Mouse (Mus musculus): ENCODE measurements around the gene Tut7.
"Not testable (repeated sequence)": the region's sequence is repeated elsewhere in the genome, so short reads cannot be mapped to it uniquely, and the experiment has no call there.

Gene Tut7

DNA sequence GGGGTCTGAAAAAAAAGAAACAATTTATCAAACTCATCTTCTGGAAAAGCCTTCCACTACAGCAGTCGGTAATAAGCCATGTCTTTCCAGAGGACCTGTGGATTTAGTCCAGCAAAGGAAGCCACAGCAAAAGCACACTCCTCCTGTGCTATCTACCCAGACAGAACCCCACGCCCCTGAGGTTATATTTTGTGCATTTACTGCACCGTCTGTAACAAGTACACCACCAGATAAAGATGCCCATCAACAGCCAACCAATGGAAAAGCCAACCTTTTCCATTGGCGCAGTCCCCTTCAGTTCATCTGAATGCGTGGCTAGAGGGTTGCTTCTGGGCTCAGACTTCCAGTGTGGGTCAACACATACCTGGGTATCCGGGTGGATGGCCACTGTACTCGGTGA, 60.2 kb downstream of the Tut7 start:
- no peak for DNase-seq

DNA sequence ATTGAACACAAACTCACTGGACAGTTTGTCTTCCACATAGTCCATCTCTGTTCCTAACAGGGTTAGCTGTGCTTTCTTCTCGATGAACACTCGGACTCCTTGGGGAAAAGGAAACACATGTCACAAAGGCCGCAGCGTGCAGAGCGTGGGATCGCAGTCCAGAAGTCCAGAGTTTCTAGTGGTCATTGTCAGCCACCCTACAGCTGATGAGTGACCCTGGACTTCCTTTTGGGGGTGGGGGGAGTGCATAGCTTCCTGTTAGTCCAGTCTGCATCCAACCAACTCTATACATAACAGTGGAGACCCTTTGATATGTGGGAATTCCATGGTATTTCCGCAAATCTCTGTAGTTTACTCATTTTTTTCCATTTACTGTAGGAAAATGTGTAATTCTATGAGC, 66.0 kb downstream of the Tut7 start:
- DNase-seq, result no peak

DNA sequence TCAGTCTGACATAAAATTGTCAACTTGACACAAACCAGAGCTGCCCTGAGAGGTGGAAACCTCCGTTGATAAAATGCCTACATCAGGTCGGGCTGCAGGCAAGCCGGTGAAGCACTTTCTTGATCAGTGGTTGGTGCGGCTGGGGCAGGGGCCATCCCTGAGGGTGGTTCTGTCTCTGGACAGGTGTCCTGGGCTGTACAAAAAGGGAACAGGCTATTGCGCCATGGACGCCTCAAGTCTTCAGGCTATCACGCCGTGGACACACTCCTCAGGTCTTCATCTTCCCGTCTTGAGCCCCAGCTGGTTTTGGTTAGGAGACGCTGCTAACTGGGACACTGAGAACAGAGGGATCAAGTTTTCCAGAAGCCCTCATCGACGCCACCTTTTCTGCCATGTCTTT, 72.6 kb downstream of the Tut7 start:
- no peak for DNase-seq

DNA sequence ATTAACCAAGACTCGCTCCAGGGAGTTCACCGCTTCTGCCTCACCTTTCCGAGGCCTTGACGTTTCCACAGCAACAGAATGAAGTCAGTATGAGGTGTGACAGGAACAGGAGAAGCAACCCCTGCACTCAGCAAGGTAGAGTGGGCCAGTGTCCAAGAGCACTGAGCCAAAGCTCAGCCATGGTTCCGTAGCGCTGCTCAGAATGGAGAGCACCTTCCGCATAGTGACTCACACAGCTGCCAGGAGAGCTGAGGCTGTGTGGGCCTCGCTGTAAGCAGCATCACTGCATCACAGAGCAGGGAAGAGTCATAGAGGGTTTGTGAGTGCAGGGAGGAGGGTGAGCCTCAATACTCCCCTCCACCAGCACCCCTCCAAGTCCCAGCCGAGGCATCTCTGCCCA, 76.2 kb downstream of the Tut7 start, which contains the start of gene 1700014D04Rik:
Gene 1700014D04Rik, minus strand, starts transcription at position 42 of the 400 bp plus-strand sequence.
- peak; percentile 15 to 32 for DNase-seq

DNA sequence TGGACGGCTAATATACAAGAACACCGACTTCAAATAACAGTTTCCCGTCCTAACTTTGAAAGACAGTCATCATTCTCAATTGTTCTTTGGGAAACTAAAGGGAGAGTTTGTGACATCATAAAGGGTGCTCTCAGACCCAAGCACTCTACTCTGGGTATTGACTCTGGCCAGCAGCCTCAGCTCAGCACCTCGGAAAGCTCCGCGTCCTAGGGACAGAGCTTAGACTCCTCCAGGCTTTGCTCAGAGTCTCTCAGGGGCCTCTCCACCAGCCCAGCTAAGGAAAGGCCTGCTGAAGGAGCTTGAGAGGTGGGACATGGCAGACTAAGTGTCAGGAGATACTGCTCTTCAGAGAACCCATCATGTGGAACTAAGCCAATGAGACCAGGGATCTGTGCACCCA, 76.8 kb downstream of the Tut7 start:
- DNase-seq, result no peak

DNA sequence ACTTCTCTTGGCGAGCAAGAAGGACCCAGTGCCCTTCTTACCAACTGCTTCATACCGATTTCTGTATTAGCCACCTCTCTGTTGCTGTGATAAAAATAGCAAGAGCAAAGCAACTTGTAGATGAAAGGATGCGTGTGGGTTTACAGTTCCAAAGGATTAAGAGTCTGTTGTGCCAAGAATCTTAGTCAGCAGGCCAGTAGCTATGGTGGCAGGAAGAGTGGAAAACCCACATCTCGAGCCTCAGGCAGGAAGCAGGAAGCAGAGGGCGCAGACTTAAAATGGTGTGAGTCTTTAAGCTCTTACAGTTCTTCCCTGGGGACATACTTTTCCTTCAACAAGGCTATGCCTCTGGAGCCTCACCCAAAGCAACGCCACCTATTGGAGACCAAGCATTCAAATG, 77.5 kb downstream of the Tut7 start:
- no peak for DNase-seq

DNA sequence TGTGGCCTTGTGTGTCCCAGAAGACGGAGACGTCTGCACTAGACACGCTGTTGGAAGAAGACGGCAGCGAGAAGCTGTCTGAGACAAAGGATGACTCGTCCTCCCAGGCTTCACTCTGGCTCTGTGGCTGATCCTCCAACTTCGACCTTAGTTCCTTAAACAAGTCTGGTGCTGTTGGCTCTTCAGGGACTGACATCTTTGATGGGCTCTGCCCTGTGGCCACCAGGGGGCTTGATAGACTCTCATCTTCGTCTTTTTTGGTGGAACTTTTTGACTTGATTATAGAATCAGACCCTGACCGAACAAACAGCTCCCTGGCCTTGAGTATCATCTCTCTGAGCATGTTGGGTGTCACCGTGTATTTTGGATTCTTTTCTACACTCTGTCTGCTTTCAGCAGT, 81.2 kb downstream of the Tut7 start:
- no peak for DNase-seq

DNA sequence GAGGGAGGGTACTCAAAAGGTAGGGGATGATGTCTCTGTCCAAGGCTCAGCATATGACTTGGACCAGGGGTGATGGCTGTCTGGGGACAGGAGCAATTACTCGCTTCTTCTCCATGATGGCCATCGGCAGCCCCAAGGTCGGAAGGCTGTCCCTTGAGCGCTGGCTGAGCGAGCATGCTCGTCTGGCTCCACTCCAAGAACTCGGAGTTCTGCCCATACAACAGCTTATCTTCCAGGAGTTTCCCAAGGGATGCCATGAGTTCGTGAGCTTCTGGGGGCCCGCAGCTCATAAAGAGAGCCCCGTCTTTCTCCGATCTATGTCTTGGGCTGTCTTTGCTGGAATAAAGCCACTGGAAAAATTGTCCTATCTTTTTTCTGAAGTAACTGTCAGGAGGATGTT, 81.9 kb downstream of the Tut7 start:
- DNase-seq, result peak in 1 of 2 experiments; percentile 32

DNA sequence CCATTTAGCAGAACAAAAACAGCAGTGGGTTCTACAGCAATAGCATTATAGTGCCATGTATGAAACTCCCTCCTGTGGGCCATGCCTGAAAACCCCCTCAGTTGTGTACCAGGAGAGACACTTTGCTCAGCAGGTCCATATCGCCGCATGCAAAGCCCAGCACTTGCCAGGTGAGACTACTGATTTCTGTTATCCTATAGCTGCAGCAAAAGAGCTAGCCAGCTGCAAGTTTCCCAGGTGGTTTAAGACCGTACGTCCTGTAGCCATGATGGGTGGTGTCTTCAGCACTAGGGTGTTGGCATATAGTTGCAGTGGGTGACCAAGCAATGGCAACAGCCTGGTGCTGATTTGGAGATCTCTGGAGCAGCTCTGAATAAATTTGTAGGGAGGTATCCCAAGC, 83.5 kb downstream of the Tut7 start:
- DNase-seq, result no peak

DNA sequence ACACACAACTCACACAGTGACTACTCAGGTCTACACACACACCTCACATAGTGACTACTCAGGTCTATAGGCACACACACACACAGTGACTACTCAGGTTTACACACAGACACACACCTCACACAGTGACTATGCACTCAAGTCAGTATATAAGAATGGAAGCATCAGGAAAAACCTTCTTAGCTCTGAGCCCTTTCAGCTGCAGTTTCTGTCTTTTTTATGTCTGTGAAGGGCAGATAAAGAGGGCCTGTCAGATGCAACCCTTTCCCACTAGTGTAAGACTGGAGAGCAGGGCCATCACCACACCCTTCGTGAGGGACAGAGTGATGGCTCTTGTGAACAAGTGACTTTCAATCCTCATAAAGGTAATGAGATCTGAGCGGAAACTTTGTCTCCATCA, 84.5 kb downstream of the Tut7 start:
- DNase-seq, result no peak

DNA sequence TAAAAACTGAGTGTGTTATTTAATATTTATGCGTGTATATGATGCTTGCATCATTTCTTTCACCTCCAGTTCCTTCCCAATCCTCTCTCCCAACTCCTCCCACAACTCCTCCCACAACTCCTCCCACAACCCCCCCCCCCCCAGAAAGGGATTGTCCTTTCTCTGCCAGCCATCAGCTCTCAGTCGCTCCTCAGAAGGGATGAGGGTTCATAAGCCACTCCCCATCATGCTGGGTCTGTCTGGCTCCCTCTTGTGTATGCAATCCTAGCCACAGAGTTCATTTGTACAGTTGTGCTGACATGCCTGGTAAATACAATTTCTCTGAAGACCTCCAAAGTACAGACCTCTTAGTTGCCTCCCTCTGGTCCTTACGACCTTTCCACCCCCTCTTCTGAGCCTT, 87.8 kb downstream of the Tut7 start:
- DNase-seq, result no peak

DNA sequence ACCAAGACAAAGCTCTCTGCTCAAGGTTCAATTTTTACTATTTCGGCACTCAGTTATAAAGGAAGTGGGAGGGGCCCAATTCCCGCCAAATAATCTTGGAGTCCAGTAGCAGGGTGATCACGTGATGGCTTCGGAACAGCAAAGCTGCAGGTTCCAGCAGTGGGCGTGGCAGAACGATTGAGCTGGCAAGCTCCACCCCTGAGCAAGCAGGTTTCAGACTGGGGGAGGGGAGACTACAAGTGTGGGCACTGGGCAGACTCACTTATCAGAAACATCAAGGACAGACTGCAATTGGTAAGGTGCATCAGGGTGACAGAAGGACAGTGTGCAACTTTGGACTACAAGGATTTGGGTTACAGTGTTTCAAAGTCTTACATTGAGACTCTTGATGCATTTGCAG, 88.6 kb downstream of the Tut7 start:
- DNase-seq, result not testable (repeated sequence)

DNA sequence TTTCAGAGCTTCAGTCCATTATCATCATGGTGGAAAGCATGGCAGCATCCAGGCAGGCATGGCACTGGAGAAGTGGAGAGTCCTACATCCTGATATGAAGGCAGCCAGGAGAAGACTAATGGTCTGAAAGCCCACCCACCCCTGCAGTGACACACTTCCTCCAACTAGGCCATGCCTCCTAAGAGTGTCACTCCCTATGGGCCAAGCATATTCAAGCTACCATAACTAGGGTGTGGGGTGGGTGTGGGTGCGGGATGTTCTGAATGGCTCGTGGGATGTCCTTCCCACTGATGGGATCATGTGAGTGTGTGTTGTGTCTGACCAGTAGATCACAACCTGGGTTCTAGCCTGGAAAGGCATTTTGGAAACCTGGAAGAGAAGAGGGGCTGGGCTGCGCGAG, 89.0 kb downstream of the Tut7 start:
- no peak for DNase-seq

DNA sequence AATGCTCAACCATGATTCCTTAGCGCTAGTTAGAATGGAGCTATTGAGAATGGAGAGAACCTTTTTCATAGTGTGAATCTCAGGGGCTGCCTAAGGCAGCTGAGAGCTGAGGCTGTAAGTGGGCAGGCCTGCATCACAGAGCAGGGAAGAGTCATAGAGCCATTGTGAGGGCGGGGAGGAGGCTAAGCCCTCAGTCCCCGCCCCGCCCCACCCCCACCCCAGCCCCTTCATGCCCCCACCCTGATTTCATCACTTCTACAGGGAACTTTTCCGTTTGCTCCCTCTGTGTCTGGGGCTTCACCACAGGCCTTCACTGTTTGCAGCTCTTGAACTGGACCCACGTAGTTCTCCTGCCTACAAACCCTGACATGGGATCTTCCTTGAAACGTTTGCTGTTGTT, 91.3 kb downstream of the Tut7 start, which contains the start of gene Spata31d1d:
Gene Spata31d1d, minus strand, starts transcription at position 101 of the 400 bp plus-strand sequence.
- DNase-seq, result no peak

DNA sequence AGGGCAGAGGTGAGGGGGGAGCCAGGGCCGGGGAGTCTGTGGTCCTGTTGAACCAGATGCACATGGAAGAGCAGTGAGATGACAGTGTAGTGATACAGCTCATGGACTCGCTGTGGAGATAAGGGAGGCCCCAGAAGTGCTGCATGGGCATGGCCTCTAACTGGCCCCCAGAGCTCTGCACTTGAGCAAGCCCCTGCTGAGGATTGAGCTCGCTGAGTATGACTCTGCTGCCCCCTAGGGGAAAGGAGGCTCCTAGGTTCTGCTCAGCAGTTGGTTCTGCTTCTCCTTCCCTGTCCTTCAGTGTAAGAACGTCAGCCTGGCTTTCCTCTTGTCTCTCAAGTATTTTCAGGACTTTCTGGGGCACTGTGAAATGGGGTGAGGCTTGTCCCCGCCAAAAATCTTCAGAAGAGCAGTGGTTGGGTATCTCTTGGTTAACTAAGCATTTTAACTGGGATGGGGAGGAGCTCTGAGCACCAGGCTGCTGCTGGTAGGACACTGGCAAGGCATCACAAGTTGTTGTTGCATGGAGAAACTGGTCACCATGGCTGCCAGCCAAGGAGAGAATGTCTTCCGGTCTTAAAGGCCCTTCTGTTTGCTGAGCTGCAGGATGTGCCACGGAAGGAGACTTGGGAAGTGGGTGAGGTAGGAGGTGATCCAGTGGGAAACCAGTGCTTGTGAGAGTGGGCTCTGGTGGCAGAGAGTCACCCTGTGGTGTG, 94.4 kb downstream of the Tut7 start:
- peak; percentile 86 to 90 for DNase-seq

DNA sequence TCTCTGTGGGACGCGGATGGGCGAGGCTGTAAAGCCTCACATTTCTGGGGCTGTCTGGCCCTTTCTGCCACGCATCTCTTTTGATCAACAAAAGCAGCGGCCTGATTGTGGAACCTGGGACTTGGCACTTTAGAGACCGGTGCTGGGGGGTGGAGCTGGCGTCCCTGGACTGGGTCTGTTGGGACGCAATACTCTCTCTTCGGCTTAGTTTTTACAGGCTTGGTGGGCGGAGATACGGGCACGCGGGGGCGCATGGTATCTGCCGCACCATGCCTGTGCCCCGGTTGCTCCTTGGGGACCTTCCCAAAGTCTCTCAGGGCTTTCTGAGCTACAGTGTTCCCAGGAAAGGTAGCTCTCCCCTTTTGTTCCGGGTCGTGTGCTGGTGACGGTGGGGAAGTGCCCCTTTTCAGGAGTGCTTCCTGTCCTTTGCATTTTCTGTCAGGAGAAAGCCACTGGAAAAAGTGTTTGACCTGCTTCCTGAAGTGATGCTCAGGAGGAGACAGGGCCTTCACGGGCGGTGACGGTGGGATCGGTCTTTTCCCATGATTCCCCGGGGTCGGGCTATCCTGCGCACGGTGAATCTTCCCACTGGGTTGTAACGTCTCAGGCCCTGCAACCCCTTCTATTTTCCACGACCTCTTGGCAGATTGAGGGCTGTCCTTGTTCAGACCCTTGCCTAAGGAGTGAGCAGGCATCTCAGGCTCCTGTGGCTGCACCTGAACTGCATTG, 96.6 kb downstream of the Tut7 start:
- DNase-seq, result peak in 1 of 2 experiments; percentile 8

DNA sequence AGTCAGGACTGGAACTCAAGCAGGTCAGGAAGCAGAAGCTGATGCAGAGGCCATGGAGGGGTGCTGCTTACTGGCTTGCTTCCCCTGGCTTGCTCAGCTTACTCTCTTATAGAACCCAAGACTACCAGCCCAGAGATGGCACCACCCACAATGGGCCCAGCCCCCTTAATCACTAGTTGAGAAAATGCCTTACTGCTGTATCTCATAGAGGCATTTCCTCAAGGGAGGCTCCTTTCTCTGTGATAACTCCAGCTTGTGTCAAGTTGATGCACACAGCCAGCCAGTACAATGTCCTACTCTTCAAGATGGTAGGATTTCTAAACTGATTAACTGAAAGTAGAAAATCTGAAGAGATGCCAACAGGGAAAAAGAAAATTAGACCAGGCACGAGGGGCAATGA, 100.9 kb downstream of the Tut7 start:
- DNase-seq, result not testable (repeated sequence)
